Mouse (Mus musculus): Measurements from ENCODE around the gene Fos. TPM values are rescaled to one million over a fixed set of nuclear protein-coding genes. Genes with fewer than 3 reads are reported as not detected.
A peak's percentile ranks its signal among the peaks of the same experiment; 100 is the strongest.

The Fos gene
- total RNA-seq (2014; rRNA removed; ENCODE audit: low replicate concordance) (12.8 and 18.5 TPM in 2 replicates), polyA plus RNA-seq (2015; fragmentation: Nextera tagmentation; extraction: Ambion mirVana) (1.6 and 2.7 TPM in 2 replicates)

DNA sequence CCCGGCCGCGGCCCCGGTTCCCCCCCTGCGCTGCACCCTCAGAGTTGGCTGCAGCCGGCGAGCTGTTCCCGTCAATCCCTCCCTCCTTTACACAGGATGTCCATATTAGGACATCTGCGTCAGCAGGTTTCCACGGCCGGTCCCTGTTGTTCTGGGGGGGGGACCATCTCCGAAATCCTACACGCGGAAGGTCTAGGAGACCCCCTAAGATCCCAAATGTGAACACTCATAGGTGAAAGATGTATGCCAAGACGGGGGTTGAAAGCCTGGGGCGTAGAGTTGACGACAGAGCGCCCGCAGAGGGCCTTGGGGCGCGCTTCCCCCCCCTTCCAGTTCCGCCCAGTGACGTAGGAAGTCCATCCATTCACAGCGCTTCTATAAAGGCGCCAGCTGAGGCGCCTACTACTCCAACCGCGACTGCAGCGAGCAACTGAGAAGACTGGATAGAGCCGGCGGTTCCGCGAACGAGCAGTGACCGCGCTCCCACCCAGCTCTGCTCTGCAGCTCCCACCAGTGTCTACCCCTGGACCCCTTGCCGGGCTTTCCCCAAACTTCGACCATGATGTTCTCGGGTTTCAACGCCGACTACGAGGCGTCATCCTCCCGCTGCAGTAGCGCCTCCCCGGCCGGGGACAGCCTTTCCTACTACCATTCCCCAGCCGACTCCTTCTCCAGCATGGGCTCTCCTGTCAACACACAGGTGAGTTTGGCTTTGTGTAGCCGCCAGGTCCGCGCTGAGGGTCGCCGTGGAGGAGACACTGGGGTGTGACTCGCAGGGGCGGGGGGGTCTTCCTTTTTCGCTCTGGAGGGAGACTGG is at the start of gene Fos:
Gene Fos, plus strand, starts transcription at position 410 of the 817 bp plus-strand sequence.
- H3K4me3 ChIP-seq (ENCODE audit: low read depth, low read length): peak within 1 kb of the TSS; percentile 69
- WGBS: under 1% methylated on average over 56 of the region's 56 CpGs
- DNase-seq (ENCODE audit: low spot score): peak; percentile 93
- ATAC-seq (ENCODE audit: insufficient read depth, low read depth): peak; percentile 83
- H3K9me3 ChIP-seq (replicated peaks; ENCODE audit: control insufficient read depth, low read length): no peaks in the 10 kb centered on the region
- H3K9ac ChIP-seq (replicated peaks; ENCODE audit: low read depth, low read length): peak within 1 kb of the TSS; percentile 66
- peaks cover 13% of the 10 kb centered on the region for H3K36me3 ChIP-seq (replicated peaks; ENCODE audit: control insufficient read depth, insufficient read depth, low read length)
- peaks cover 20% of the 10 kb centered on the region for H3K4me1 ChIP-seq (ENCODE audit: control insufficient read depth, insufficient read depth)
- TF ChIP-seq EP300 (IDR thresholded peaks at IDR 0.05; ENCODE audit: low read depth) (peak; percentile 85), CTCF (IDR thresholded peaks at IDR 0.05; ENCODE audit: low read depth) (no peak)
- peak within 1 kb of the TSS; percentile 93 for H3K4me2 ChIP-seq (ENCODE audit: low read depth, low read length)
- H3K27me3 ChIP-seq (ENCODE audit: control insufficient read depth, insufficient read depth, low read length): no peaks in the 10 kb centered on the region
- peak within 1 kb of the TSS; percentile 91 for H3K27ac ChIP-seq (ENCODE audit: low read depth)

- no peak for ATAC-seq (ENCODE audit: insufficient read depth, low read depth)
- H3K4me2 ChIP-seq (ENCODE audit: low read depth, low read length): no peak overlapping the region
- 64% methylated on average over 11 of the region's 11 CpGs for WGBS
- H3K4me1 ChIP-seq (ENCODE audit: control insufficient read depth, insufficient read depth): peaks cover 13% of the 10 kb centered on the region; the same call in 1 of the 2 replicates
- H3K4me3 ChIP-seq (ENCODE audit: low read depth, low read length): no peak overlapping the region
- no peak overlapping the region for H3K27ac ChIP-seq (ENCODE audit: low read depth)
- TF ChIP-seq EP300 (IDR thresholded peaks at IDR 0.05; ENCODE audit: low read depth) (no peak), CTCF (IDR thresholded peaks at IDR 0.05; ENCODE audit: low read depth) (no peak)
- no peak for DNase-seq (ENCODE audit: low spot score)
- H3K9ac ChIP-seq (replicated peaks; ENCODE audit: low read depth, low read length): no peak overlapping the region; the same call in 1 of the 2 replicates
- no peaks in the 10 kb centered on the region for H3K9me3 ChIP-seq (replicated peaks; ENCODE audit: control insufficient read depth, low read length)
- H3K27me3 ChIP-seq (ENCODE audit: control insufficient read depth, insufficient read depth, low read length): no peaks in the 10 kb centered on the region
- H3K36me3 ChIP-seq (replicated peaks; ENCODE audit: control insufficient read depth, insufficient read depth, low read length): no peaks in the 10 kb centered on the region
Observed at GRCm38 (mm10) chr12:85425721-85426120, 48.0 kb upstream of the Fos start.

DNA sequence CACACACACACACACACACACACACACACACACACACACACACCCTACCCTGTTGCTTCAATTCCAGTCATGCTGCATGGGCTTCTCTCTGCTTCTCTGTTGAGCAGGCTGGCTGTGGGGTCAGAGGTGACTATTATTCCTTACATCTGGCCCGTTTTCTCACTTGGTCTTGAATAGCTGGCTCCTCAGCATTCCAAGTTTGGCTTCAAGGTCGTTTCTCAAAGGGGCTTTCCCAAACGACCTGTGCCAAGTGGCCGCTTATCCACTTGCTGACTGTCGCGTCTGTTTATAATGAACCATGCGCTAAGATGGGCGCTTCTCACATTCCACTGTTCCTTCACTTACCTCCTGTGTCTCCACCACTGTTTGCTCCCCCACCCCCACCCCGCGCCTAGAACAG is 47.6 kb upstream of the Fos start:
- Histone ChIP-seq H3K4me1 (ENCODE audit: control insufficient read depth, insufficient read depth) (peaks cover 13% of the 10 kb centered on the region; the same call in 1 of the 2 replicates), H3K9ac (replicated peaks; ENCODE audit: low read depth, low read length) (no peak overlapping the region; the same call in 1 of the 2 replicates), H3K9me3 (replicated peaks; ENCODE audit: control insufficient read depth, low read length) (no peaks in the 10 kb centered on the region), H3K4me2 (ENCODE audit: low read depth, low read length) (no peak overlapping the region), H3K27me3 (ENCODE audit: control insufficient read depth, insufficient read depth, low read length) (no peaks in the 10 kb centered on the region), H3K27ac (ENCODE audit: low read depth) (no peak overlapping the region), H3K4me3 (ENCODE audit: low read depth, low read length) (no peak overlapping the region), H3K36me3 (replicated peaks; ENCODE audit: control insufficient read depth, insufficient read depth, low read length) (no peaks in the 10 kb centered on the region)
- ATAC-seq (ENCODE audit: insufficient read depth, low read depth): no peak
- no peak for TF ChIP-seq EP300 (IDR thresholded peaks at IDR 0.05; ENCODE audit: low read depth)
- no peak for TF ChIP-seq CTCF (IDR thresholded peaks at IDR 0.05; ENCODE audit: low read depth)
- DNase-seq (ENCODE audit: low spot score): no peak
- 30% methylated on average over 10 of the region's 10 CpGs for WGBS

DNA sequence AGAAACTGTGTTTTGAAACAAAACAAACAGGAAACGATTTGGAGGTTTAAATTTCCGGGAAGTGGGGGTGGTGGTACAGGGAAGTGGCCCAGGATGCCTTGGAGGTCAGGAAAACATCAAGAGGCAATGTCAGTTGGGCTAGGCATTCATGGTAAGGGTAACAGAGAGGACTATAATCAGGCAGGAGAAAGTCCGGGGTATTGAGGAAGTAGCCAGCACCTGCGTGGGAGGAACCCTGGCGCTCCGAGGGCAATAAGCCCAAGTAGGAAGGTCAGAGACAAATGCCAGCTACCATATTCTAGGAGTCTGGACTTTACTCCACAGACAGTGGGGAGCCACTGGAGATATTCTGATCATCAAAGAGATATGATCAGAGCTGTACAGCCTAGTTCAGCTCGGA is 45.9 kb upstream of the Fos start:
- no peak for TF ChIP-seq CTCF (IDR thresholded peaks at IDR 0.05; ENCODE audit: low read depth)
- TF ChIP-seq EP300 (IDR thresholded peaks at IDR 0.05; ENCODE audit: low read depth): no peak
- Histone ChIP-seq H3K4me1 (ENCODE audit: control insufficient read depth, insufficient read depth) (peaks cover 13% of the 10 kb centered on the region; the same call in 1 of the 2 replicates), H3K36me3 (replicated peaks; ENCODE audit: control insufficient read depth, insufficient read depth, low read length) (no peaks in the 10 kb centered on the region), H3K27ac (ENCODE audit: low read depth) (no peak overlapping the region), H3K4me2 (ENCODE audit: low read depth, low read length) (no peak overlapping the region), H3K9me3 (replicated peaks; ENCODE audit: control insufficient read depth, low read length) (no peaks in the 10 kb centered on the region), H3K9ac (replicated peaks; ENCODE audit: low read depth, low read length) (no peak overlapping the region), H3K4me3 (ENCODE audit: low read depth, low read length) (no peak overlapping the region), H3K27me3 (ENCODE audit: control insufficient read depth, insufficient read depth, low read length) (no peaks in the 10 kb centered on the region)
- 65% methylated on average over 7 of the region's 7 CpGs for WGBS
- DNase-seq (ENCODE audit: low spot score) (no peak), ATAC-seq (ENCODE audit: insufficient read depth, low read depth) (no peak)

DNA sequence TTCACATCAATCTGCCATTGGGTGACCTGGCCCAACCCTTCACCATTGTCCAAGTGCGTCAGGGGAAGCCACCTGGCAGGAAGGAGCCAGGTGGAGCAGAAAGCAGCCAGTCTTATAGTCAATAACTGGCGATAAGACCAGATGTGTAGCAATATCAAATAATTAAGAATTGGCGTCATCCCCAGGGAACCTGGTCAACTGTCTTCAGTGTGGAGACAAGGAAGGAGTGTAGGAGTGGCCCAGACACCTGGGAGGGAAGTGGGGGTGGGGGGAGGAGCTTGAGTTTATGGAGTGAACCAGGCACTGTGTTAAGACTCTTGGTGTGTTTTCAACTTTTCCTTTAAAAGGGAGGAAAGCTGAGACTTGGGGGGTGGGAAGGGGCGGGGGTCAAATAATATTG is 43.7 kb upstream of the Fos start:
- TF ChIP-seq EP300 (IDR thresholded peaks at IDR 0.05; ENCODE audit: low read depth): no peak
- no peak for TF ChIP-seq CTCF (IDR thresholded peaks at IDR 0.05; ENCODE audit: low read depth)
- Histone ChIP-seq H3K9me3 (replicated peaks; ENCODE audit: control insufficient read depth, low read length) (no peaks in the 10 kb centered on the region), H3K27me3 (ENCODE audit: control insufficient read depth, insufficient read depth, low read length) (no peaks in the 10 kb centered on the region), H3K27ac (ENCODE audit: low read depth) (no peak overlapping the region), H3K4me3 (ENCODE audit: low read depth, low read length) (no peak overlapping the region), H3K4me1 (ENCODE audit: control insufficient read depth, insufficient read depth) (peaks cover 24% of the 10 kb centered on the region), H3K4me2 (ENCODE audit: low read depth, low read length) (no peak overlapping the region), H3K9ac (replicated peaks; ENCODE audit: low read depth, low read length) (no peak overlapping the region), H3K36me3 (replicated peaks; ENCODE audit: control insufficient read depth, insufficient read depth, low read length) (no peaks in the 10 kb centered on the region)
- WGBS: 70% methylated on average over 4 of the region's 4 CpGs
- DNase-seq (ENCODE audit: low spot score) (no peak), ATAC-seq (ENCODE audit: insufficient read depth, low read depth) (no peak)
